27 mouse cellular contexts compared by ENCODE assay signal in the genomic region with DNA sequence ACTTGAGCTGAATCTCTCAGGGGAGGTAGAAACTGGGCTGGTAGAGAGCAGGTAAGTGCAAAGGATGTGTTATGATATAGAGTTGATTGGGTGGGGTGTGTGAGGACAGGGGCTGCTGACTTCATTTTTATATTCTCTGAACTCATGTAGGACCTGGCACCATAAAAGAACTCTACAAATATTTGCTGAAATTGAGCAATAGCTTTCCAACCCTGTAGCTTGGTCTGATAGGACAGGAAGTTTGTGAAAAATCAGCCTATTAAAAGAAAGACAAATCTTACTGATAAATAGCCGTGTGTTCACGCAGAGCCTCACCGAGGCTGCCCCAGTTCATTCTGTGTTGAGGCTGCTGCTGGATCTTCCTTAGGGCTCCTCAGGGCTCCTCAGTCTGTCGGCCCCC. TPM values are rescaled to one million over a fixed set of nuclear protein-coding genes. Genes with fewer than 3 reads are reported as not detected.
DNase-seq lines count a peak whose midpoint lies in the region; ATAC-seq and TF ChIP-seq lines count a peak whose summit lies in the region.
"Had no signal": no experiment of that assay in that cellular context is flagged by ENCODE, and none has a peak within 500 bp of the region (broad histone marks: within the 10 kb centered on the region; RNA-seq: fewer than 3 reads in every experiment).

No protein-coding gene starts in this region.

- no peaks in the 10 kb centered on the region for H3K79me2 ChIP-seq in liver, adult 2 months (ENCODE audit: control insufficient read depth, insufficient read depth, low read length)

- no peaks in the 10 kb centered on the region for H3K27me3 ChIP-seq in liver, adult 2 months (ENCODE audit: control insufficient read depth, insufficient read depth, low read length)
- H3K27me3 ChIP-seq in liver, embryonic 12.5 days (replicated peaks): peaks cover 18% of the 10 kb centered on the region

- no peak overlapping the region for H3K4me3 ChIP-seq in liver, adult 2 months (ENCODE audit: insufficient read depth, low read depth, low read length)
- H3K4me3 ChIP-seq in liver, embryonic 12.5 days: no peak overlapping the region
- no peak overlapping the region for H3K4me3 ChIP-seq in lung, adult 2 months (replicated peaks; ENCODE audit: extremely low read depth, low read depth, low read length)
- H3K4me3 ChIP-seq: embryonic facial prominence, embryonic 13.5 days; embryonic facial prominence, embryonic 15.5 days; erythroblast, embryonic 14.5 days; forebrain, embryonic 12.5 days had no signal

- H3K4me1 ChIP-seq in liver, adult 2 months (ENCODE audit: control insufficient read depth, insufficient read depth, low read length): peaks cover 8% of the 10 kb centered on the region; the same call in 1 of the 2 replicates
- H3K4me1 ChIP-seq in liver, embryonic 12.5 days: no peaks in the 10 kb centered on the region
- no peaks in the 10 kb centered on the region for H3K4me1 ChIP-seq in lung, adult 2 months (ENCODE audit: control insufficient read depth, insufficient read depth, low read length)
- H3K4me1 ChIP-seq: embryonic facial prominence, embryonic 15.5 days; forebrain, embryonic 12.5 days had no signal

- no peak for TF ChIP-seq CTCF in liver, adult 2 months (IDR thresholded peaks at IDR 0.05; ENCODE audit: low read depth, low read length)
- no peak for TF ChIP-seq CTCF in lung, adult 2 months (IDR thresholded peaks at IDR 0.05; ENCODE audit: insufficient read depth, low read length)

- H3K4me2 ChIP-seq in liver, embryonic 12.5 days: no peak overlapping the region
- H3K4me2 ChIP-seq: embryonic facial prominence, embryonic 13.5 days; embryonic facial prominence, embryonic 15.5 days; forebrain, embryonic 12.5 days had no signal

- DNase-seq in liver, adult 2 months (ENCODE audit: extremely low read depth, low read depth, low spot score): peak; percentile 88
- DNase-seq in lung, adult 2 months: no peak
- no peak for DNase-seq in lung, postnatal 14 days
- DNase-seq: adrenal gland, adult 2 months; adrenal gland, postnatal 10 days; adrenal gland, postnatal 25 days; cerebellum, adult 11 months; cerebellum, adult 18-20 months; cerebellum, adult 8-10 months; cerebellum, adult 9-11 months; cerebellum, postnatal 14 days; cerebellum, postnatal 36 days; embryo, embryonic 11 days had no signal

- H3K27ac ChIP-seq in liver, adult 2 months (replicated peaks; ENCODE audit: insufficient read depth, low read depth, low read length): peak overlapping the region; percentile 56
- H3K27ac ChIP-seq in liver, embryonic 12.5 days: no peak overlapping the region
- H3K27ac ChIP-seq: embryonic facial prominence, embryonic 13.5 days; embryonic facial prominence, embryonic 15.5 days; forebrain, embryonic 12.5 days had no signal

- ATAC-seq in liver, embryonic 12.5 days: no peak
- ATAC-seq: forebrain, embryonic 14.5 days; forebrain, embryonic 16.5 days had no signal

- 29% methylated on average over 4 of the region's 4 CpGs for WGBS in liver, adult 2 months
- WGBS in liver, embryonic 12.5 days (ENCODE audit: insufficient replicate concordance): 62% methylated on average over 4 of the region's 4 CpGs
- WGBS in lung, adult 2 months: 58% methylated on average over 4 of the region's 4 CpGs

- TF ChIP-seq POLR2A in liver, adult 2 months (IDR thresholded peaks at IDR 0.05; ENCODE audit: extremely low read depth, insufficient read depth, low read length): no peak
- TF ChIP-seq POLR2A in lung, adult 2 months (IDR thresholded peaks at IDR 0.05; ENCODE audit: borderline replicate concordance, extremely low read depth, low read depth, low read length): peak; percentile 33; the same call in 1 of the 2 replicates

- H3K9ac ChIP-seq in liver, adult 2 months (ENCODE audit: low read depth, low read length): no peak overlapping the region
- H3K9ac ChIP-seq in liver, embryonic 12.5 days: no peak overlapping the region
- H3K9ac ChIP-seq: embryonic facial prominence, embryonic 13.5 days; embryonic facial prominence, embryonic 15.5 days; forebrain, embryonic 12.5 days had no signal

- H3K9me3 ChIP-seq in liver, embryonic 12.5 days (replicated peaks): no peaks in the 10 kb centered on the region
- H3K9me3 ChIP-seq: embryonic facial prominence, embryonic 13.5 days; embryonic facial prominence, embryonic 15.5 days; forebrain, embryonic 12.5 days had no signal

- no peaks in the 10 kb centered on the region for H3K36me3 ChIP-seq in liver, adult 2 months (ENCODE audit: control insufficient read depth, insufficient read depth, low read length)
- H3K36me3 ChIP-seq in liver, embryonic 12.5 days: no peaks in the 10 kb centered on the region
- H3K36me3 ChIP-seq: embryonic facial prominence, embryonic 13.5 days; embryonic facial prominence, embryonic 15.5 days; forebrain, embryonic 12.5 days had no signal

RNA-seq across cellular contexts. Expression of gene Cxcl17, which starts 7.3 kb away (rescaled TPM):
- not detected in 2 replicates for total RNA-seq in liver, adult 2 months (2014; rRNA removed)
- polyA plus RNA-seq in liver, adult 2 months (2012; rRNA removed): not detected in 2 replicates
- polyA plus RNA-seq in liver, embryonic 12.5 days (2016; fragmentation: Nextera tagmentation; extraction: Ambion mirVana): 0.30 TPM in 1 of 2 replicates, not detected in the other
- polyA plus RNA-seq in lung, adult 2 months (2012; rRNA removed): 41.1 and 48.0 TPM in 2 replicates
- total RNA-seq: adrenal gland, adult 2 months; adrenal gland, postnatal 10 days; adrenal gland, postnatal 25 days; adrenal gland, postnatal 4 days; common myeloid progenitor, adult 5-6 weeks; MEL had no signal
- polyA plus RNA-seq: adrenal gland, adult 2 months; brain, embryonic 14.5 days; C2C12; embryonic facial prominence, embryonic 11.5 days; embryonic facial prominence, embryonic 13.5 days; erythroblast, embryonic 14.5 days; forebrain, embryonic 14.5 days had no signal

RNA-seq across cellular contexts. Expression of gene Lipe, which starts 21.4 kb away (rescaled TPM):
- 8.3 and 8.7 TPM in 2 replicates for total RNA-seq in liver, adult 2 months (2014; rRNA removed)
- 9.8 and 11.3 TPM in 2 replicates for polyA plus RNA-seq in liver, adult 2 months (2012; rRNA removed)
- polyA plus RNA-seq in liver, embryonic 12.5 days (2016; fragmentation: Nextera tagmentation; extraction: Ambion mirVana): 2.9 and 3.3 TPM in 2 replicates
- 90.2 and 103 TPM in 2 replicates for polyA plus RNA-seq in lung, adult 2 months (2012; rRNA removed)

RNA-seq across cellular contexts. Expression of gene Cnfn, which starts 50.4 kb away (rescaled TPM):
- total RNA-seq in liver, adult 2 months (2014; rRNA removed): not detected in 2 replicates
- not detected in 2 replicates for polyA plus RNA-seq in liver, adult 2 months (2012; rRNA removed)
- not detected in 2 replicates for polyA plus RNA-seq in liver, embryonic 12.5 days (2016; fragmentation: Nextera tagmentation; extraction: Ambion mirVana)
- 0.53 and 1,347 TPM in 2 replicates for polyA plus RNA-seq in lung, adult 2 months (2012; rRNA removed)
- total RNA-seq: adrenal gland, adult 2 months; adrenal gland, postnatal 10 days; adrenal gland, postnatal 25 days; adrenal gland, postnatal 4 days; common myeloid progenitor, adult 5-6 weeks; ES-E14; MEL had no signal
- polyA plus RNA-seq: adrenal gland, adult 2 months; brain, embryonic 14.5 days; erythroblast, embryonic 14.5 days; forebrain, embryonic 12.5 days; forebrain, embryonic 14.5 days; forebrain, embryonic 16.5 days had no signal

RNA-seq across cellular contexts. Expression of gene Ceacam1, which starts 57.5 kb away (rescaled TPM):
- total RNA-seq in liver, adult 2 months (2014; rRNA removed): 45.5 and 59.6 TPM in 2 replicates
- polyA plus RNA-seq in liver, adult 2 months (2012; rRNA removed): 84.8 and 87.9 TPM in 2 replicates
- 1.9 and 2.4 TPM in 2 replicates for polyA plus RNA-seq in liver, embryonic 12.5 days (2016; fragmentation: Nextera tagmentation; extraction: Ambion mirVana)
- 30.9 and 38.6 TPM in 2 replicates for polyA plus RNA-seq in lung, adult 2 months (2012; rRNA removed)

Comparison
In these comparisons a context has a peak if more than half of its experiments do, and no peak if none do; other contexts are left out.
1. RNA of gene Cxcl17, which starts 7.3 kb away (polyA plus RNA-seq): 41.1 to 48.0 TPM in lung, adult 2 months; not detected in liver, adult 2 months and 0.30 TPM in liver, embryonic 12.5 days; every median in the first group is over 10 times any median in the second.